Mouse (Mus musculus): ENCODE data around the gene Ccdc66. TPM values are rescaled to one million over a fixed set of nuclear protein-coding genes. Genes with fewer than 3 reads are reported as not detected.

Ccdc66 gene
- polyA plus RNA-seq, 1 experiment from 2014 or later, result 14.5 TPM

GRCm38 (mm10) chr14:27432064-27432463 is 76.2 kb downstream of the Ccdc66 start:
- peaks cover 65% of the 10 kb centered on the region for H3K36me3 ChIP-seq
- H3K4me3 ChIP-seq, result no peak overlapping the region
- H3K27ac ChIP-seq (replicated peaks), result no peak overlapping the region
- DNase-seq (ENCODE audit: low spot score), result no peak
- peaks cover 22% of the 10 kb centered on the region for H3K4me1 ChIP-seq
- H3K9me3 ChIP-seq (replicated peaks), result peaks cover 18% of the 10 kb centered on the region
- 97% methylated on average over 2 of the region's 2 CpGs for WGBS
- H3K27me3 ChIP-seq (ENCODE audit: low read depth, poor library complexity, severe bottlenecking), result peaks cover 13% of the 10 kb centered on the region

Other genes starting within 250 kb of the Ccdc66 start
- 12.1 and 12.9 TPM in 2 replicates for gene Fam208a, start 79.6 kb downstream of the Ccdc66 start, polyA plus RNA-seq (2016; fragmentation: Nextera tagmentation; extraction: Ambion mirVana)
- gene Erc2, start 114.0 kb upstream of the Ccdc66 start, polyA plus RNA-seq (2016; fragmentation: Nextera tagmentation; extraction: Ambion mirVana), result 9.2 and 13.8 TPM in 2 replicates